8 mouse cellular contexts compared by ENCODE assay signal in the genomic region with DNA sequence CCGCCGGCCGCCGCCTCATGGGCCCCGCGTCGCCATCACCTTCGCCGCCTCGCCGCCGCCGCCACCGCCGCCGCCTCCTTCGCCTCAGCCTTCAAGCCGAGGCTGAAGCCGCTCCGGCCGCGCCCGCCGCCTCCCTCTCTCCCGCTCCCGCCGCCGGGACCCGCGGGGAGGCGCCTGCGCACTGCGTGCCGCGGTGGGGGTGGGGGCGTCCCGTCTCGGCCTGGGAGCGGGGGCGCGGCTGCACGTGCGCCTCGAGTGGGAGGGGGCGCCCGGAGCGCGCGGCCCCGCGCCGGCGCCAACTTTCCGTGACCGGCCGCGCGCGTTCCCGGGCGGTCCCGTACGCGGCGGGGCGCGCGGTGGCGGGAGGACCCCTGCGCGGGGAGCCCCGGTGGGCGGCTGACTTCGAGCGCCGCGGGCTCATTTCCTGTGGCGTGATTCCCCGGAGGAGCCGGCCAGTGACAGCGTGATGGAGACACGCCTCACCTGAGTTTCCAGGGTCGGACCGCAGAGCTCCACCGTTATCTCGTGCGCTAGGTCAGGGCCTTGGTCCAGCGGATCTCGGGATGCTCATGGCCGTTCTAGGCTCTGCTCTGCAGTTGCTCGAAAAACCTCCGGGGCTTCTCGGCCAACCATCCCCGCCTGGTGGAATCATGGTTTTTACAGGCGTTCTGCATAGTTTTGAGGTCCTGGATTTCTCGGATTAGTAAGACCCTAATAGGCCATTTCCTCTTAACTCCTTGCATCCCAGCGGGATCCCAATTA. TPM values are rescaled to one million over a fixed set of nuclear protein-coding genes. Genes with fewer than 3 reads are reported as not detected.
A peak's percentile ranks its signal among the peaks of the same experiment; 100 is the strongest.
DNase-seq lines count a peak whose midpoint lies in the region; ATAC-seq and TF ChIP-seq lines count a peak whose summit lies in the region.

Gjc1 (minus strand) TSS at position 680 of the 762 bp plus-strand sequence.

- no peak for TF ChIP-seq CTCF in cortical plate, adult 2 months (IDR thresholded peaks at IDR 0.05; ENCODE audit: extremely low read depth, insufficient read depth, low read length)
- no peak for TF ChIP-seq CTCF in liver, adult 2 months (IDR thresholded peaks at IDR 0.05; ENCODE audit: low read depth, low read length)

- H3K36me3 ChIP-seq in intestine, embryonic 14.5 days (ENCODE audit: control insufficient read depth, insufficient read depth, low read length) = no peaks in the 10 kb centered on the region
- no peaks in the 10 kb centered on the region for H3K36me3 ChIP-seq in liver, adult 2 months (ENCODE audit: control insufficient read depth, insufficient read depth, low read length)
- H3K36me3 ChIP-seq in neural tube, embryonic 11.5 days (ENCODE audit: control insufficient read depth, insufficient read depth, low read length) = no peaks in the 10 kb centered on the region

- H3K27me3 ChIP-seq in intestine, embryonic 14.5 days (replicated peaks; ENCODE audit: control insufficient read depth, insufficient read depth, low read length) = no peaks in the 10 kb centered on the region
- H3K27me3 ChIP-seq in liver, adult 2 months (ENCODE audit: control insufficient read depth, insufficient read depth, low read length) = peaks cover 20% of the 10 kb centered on the region
- no peaks in the 10 kb centered on the region for H3K27me3 ChIP-seq in neural tube, embryonic 11.5 days (ENCODE audit: control insufficient read depth, insufficient read depth, low read length)

- no peaks in the 10 kb centered on the region for H3K79me2 ChIP-seq in liver, adult 2 months (ENCODE audit: control insufficient read depth, insufficient read depth, low read length)

- H3K9ac ChIP-seq in intestine, embryonic 14.5 days (ENCODE audit: low read length) = peak within 1 kb of the TSS; percentile 98
- peak within 1 kb of the TSS; percentile 56 for H3K9ac ChIP-seq in liver, adult 2 months (ENCODE audit: low read depth, low read length)
- peak within 1 kb of the TSS; percentile 97 for H3K9ac ChIP-seq in neural tube, embryonic 11.5 days (ENCODE audit: low read length)

- peak; percentile 79 for ATAC-seq in intestine, embryonic 14.5 days (replicated peaks; ENCODE audit: low FRiP score, low TSS enrichment, low read depth)
- ATAC-seq in neural tube, embryonic 11.5 days (ENCODE audit: insufficient read depth, low FRiP score, low TSS enrichment) = peak; percentile 73; the same call in 1 of the 2 replicates

- DNase-seq in left cerebral cortex, postnatal 10 days (ENCODE audit: extremely low spot score in 1 of 2, low spot score in 2 of 2) = peak in 1 of 2 experiments; percentile 87
- no peak for DNase-seq in left cerebral cortex, adult 9 months (ENCODE audit: low spot score in 2 of 2)
- peak; percentile 81 to 83 for DNase-seq in gastrocnemius, postnatal 4 days (ENCODE audit: low spot score in 2 of 2)
- peak; percentile 90 for DNase-seq in intestine, embryonic 14.5 days (ENCODE audit: low spot score)
- DNase-seq in liver, adult 2 months (ENCODE audit: extremely low read depth, low read depth, low spot score) = no peak
- DNase-seq in neural tube, embryonic 11.5 days (ENCODE audit: low spot score) = peak; percentile 83
- peak; percentile 32 to 36 for DNase-seq in urinary bladder, adult 18-20 months (ENCODE audit: low spot score in 2 of 2)

- no peak for TF ChIP-seq POLR2A in cortical plate, adult 2 months (IDR thresholded peaks at IDR 0.05; ENCODE audit: extremely low read depth, insufficient read depth, low read length)
- no peak for TF ChIP-seq POLR2A in liver, adult 2 months (IDR thresholded peaks at IDR 0.05; ENCODE audit: extremely low read depth, insufficient read depth, low read length)

- peak within 1 kb of the TSS; percentile 57 for H3K27ac ChIP-seq in cortical plate, adult 2 months (ENCODE audit: insufficient read depth, low read length)
- H3K27ac ChIP-seq in intestine, embryonic 14.5 days (ENCODE audit: low read depth) = peak within 1 kb of the TSS; percentile 95
- H3K27ac ChIP-seq in liver, adult 2 months (replicated peaks; ENCODE audit: insufficient read depth, low read depth, low read length) = no peak within 1 kb of the TSS
- peak within 1 kb of the TSS; percentile 97 for H3K27ac ChIP-seq in neural tube, embryonic 11.5 days (ENCODE audit: low read depth, low read length)

- H3K4me1 ChIP-seq in cortical plate, adult 2 months (ENCODE audit: control insufficient read depth, insufficient read depth, low read length) = no peaks in the 10 kb centered on the region
- peaks cover 19% of the 10 kb centered on the region for H3K4me1 ChIP-seq in intestine, embryonic 14.5 days (replicated peaks; ENCODE audit: control insufficient read depth, insufficient read depth, low read length)
- H3K4me1 ChIP-seq in liver, adult 2 months (ENCODE audit: control insufficient read depth, insufficient read depth, low read length) = no peaks in the 10 kb centered on the region
- H3K4me1 ChIP-seq in neural tube, embryonic 11.5 days (ENCODE audit: control insufficient read depth, insufficient read depth, low read length) = peaks cover 8% of the 10 kb centered on the region; the same call in 1 of the 2 replicates

- intact Hi-C loops in left cerebral cortex, postnatal 10 days (cut with DNase I) = loop anchor here (5.0 kb wide), 1 partner anchor 42 kb away; no protein-coding TSS in a partner anchor

- peak within 1 kb of the TSS; percentile 86 for H3K4me2 ChIP-seq in intestine, embryonic 14.5 days (ENCODE audit: low read length)
- H3K4me2 ChIP-seq in neural tube, embryonic 11.5 days (ENCODE audit: low read depth) = peak within 1 kb of the TSS; percentile 55

- no peaks in the 10 kb centered on the region for H3K9me3 ChIP-seq in intestine, embryonic 14.5 days (ENCODE audit: control insufficient read depth, low read length)
- H3K9me3 ChIP-seq in neural tube, embryonic 11.5 days (ENCODE audit: control insufficient read depth, low read length) = no peaks in the 10 kb centered on the region

- H3K4me3 ChIP-seq in cortical plate, adult 2 months (ENCODE audit: insufficient read depth, low read length) = peak within 1 kb of the TSS; percentile 55
- H3K4me3 ChIP-seq in intestine, embryonic 14.5 days (ENCODE audit: low read depth, low read length) = peak within 1 kb of the TSS; percentile 52
- H3K4me3 ChIP-seq in liver, adult 2 months (ENCODE audit: insufficient read depth, low read depth, low read length) = peak within 1 kb of the TSS; percentile 53; the same call in 1 of the 2 replicates
- H3K4me3 ChIP-seq in neural tube, embryonic 11.5 days (ENCODE audit: low read depth, low read length) = peak within 1 kb of the TSS; percentile 94

- WGBS in intestine, embryonic 14.5 days = under 1% methylated on average over 70 of the region's 97 CpGs
- WGBS in liver, adult 2 months = 3% methylated on average over 85 of the region's 97 CpGs
- WGBS in neural tube, embryonic 11.5 days = under 1% methylated on average over 66 of the region's 97 CpGs

RNA-seq across cellular contexts. Expression of gene Gjc1, which starts in this region (rescaled TPM):
- total RNA-seq in left cerebral cortex, postnatal 10 days (2021) = 10 to 100 TPM; 19.7 to 26.1 TPM
- polyA plus RNA-seq in cortical plate, adult 2 months (2012; rRNA removed) = 7.6 and 8.2 TPM in 2 replicates
- 10 to 100 TPM; 39.4 to 41.0 TPM for total RNA-seq in gastrocnemius, postnatal 4 days (2021)
- 47.7 and 57.7 TPM in 2 replicates for polyA plus RNA-seq in intestine, embryonic 14.5 days (2014; fragmentation: Nextera tagmentation; extraction: Ambion mirVana)
- total RNA-seq in liver, adult 2 months (2014; rRNA removed) = 0.46 and 0.47 TPM in 2 replicates
- 0.11 and 0.26 TPM in 2 replicates for polyA plus RNA-seq in liver, adult 2 months (2012; rRNA removed)
- 78.5 and 80.3 TPM in 2 replicates for polyA plus RNA-seq in neural tube, embryonic 11.5 days (2014; fragmentation: Nextera tagmentation; extraction: Ambion mirVana)

Comparison
In these comparisons a context has a peak if more than half of its experiments do, and no peak if none do; other contexts are left out.
1. RNA of gene Gjc1 (total RNA-seq): 39.4 to 41.0 TPM in gastrocnemius, postnatal 4 days and 19.7 to 26.1 TPM in left cerebral cortex, postnatal 10 days; 0.46 to 0.47 TPM in liver, adult 2 months; every median in the first group is over 10 times any median in the second.
2. DNase-seq: peak in gastrocnemius, postnatal 4 days (2 of 2), intestine, embryonic 14.5 days (single experiment), neural tube, embryonic 11.5 days (single experiment) and urinary bladder, adult 18-20 months (2 of 2); none in left cerebral cortex, adult 9 months (0 of 2) and liver, adult 2 months (single experiment).
3. Peak in every context shown above with its lines, with median percentiles within 50 percentile points of each other: H3K4me3 ChIP-seq and H3K9ac ChIP-seq.